Mouse (Mus musculus) embryonic facial prominence, embryonic 10.5 days (tissue): ENCODE measurements at regions not wholly inside any gene's neighbourhood (a gene's known extent, or its start where the extent isn't known, plus 50 kb on each side); places are given as distances from the start of the nearest gene placed in this dataset.
A peak's percentile ranks its signal among the peaks of the same experiment; 100 is the strongest.

ENCODE experiments used
- DNase-seq: peaks from one replicate; pipeline ENCODE4 v3.0.0-alpha.2; 2017; ENCODE audit warnings: low spot score
- H3K27ac ChIP-seq: fragments of 300-500 bp; sonication (generic); replicated peaks from 2 replicates; pipeline ENCODE4 v1.5.1; 2016; ENCODE audit warnings: mild to moderate bottlenecking
- H3K27me3 ChIP-seq: fragments of 300-500 bp; sonication (generic); replicated peaks from 2 replicates; pipeline ENCODE4 v1.6.1; 2016; ENCODE audit warnings: low read depth, mild to moderate bottlenecking; ENCODE audit not compliant: poor library complexity, severe bottlenecking
- H3K36me3 ChIP-seq: fragments of 300-500 bp; sonication (generic); replicated peaks from 2 replicates; pipeline ENCODE4 v1.6.1; 2016; ENCODE audit warnings: mild to moderate bottlenecking, moderate library complexity
- H3K4me1 ChIP-seq: fragments of 300-500 bp; sonication (generic); 2 replicates; pipeline ENCODE4 v1.6.1; 2016
- H3K4me3 ChIP-seq: fragments of 300-500 bp; sonication (generic); 2 replicates; pipeline ENCODE4 v1.5.1; 2016; ENCODE audit warnings: mild to moderate bottlenecking, moderate library complexity
- H3K9me3 ChIP-seq: fragments of 300-500 bp; sonication (generic); 2 replicates; pipeline ENCODE4 v1.6.1; 2016; ENCODE audit warnings: mild to moderate bottlenecking
- WGBS: fragments of 180-500 bp; shearing (Covaris S2); methylation state at CpG from one replicate; pipeline ENCODE4 v1.1.7; 2016; 5-methylcytosine and 5-hydroxymethylcytosine counted together

DNA sequence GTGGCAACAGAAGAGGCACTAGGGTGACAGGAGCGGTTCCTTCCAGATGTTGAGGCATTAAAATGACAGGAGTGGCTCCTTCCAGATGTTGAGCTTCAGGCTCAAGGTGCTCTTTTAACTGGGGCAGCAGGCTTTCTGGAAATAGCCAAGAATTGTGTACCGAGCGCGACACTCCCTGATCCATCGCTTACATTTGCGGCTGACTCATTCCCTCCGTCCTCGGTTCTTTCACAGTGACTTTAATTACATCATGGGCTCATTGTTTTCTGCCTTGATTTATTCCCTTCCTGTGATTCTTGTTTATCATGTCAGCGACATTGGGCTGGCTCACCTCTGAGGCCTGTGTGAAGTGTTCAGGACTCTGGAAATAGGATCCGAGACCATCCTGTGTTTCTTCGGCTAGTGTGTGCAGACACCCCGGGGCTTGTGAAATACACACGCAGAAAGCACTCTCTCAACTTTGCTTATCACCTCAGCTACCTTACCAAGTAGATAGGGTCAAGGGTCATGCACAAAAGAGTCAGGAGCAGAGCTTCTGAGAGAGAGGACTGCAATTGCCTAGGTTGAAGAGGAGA lies 63.1 kb upstream of the Slc35c1 start:
- Histone ChIP-seq H3K9me3 (no peaks in the 10 kb centered on the region), H3K27ac (no peak overlapping the region), H3K36me3 (no peaks in the 10 kb centered on the region), H3K27me3 (0 out of 2 replicates have a peak, but pooled peaks cover 5% of the 10 kb centered on the region), H3K4me1 (peaks cover 3% of the 10 kb centered on the region), H3K4me3 (no peak overlapping the region)
- peak; percentile 6 for DNase-seq
- WGBS = 90% methylated on average over 13 of the region's 13 CpGs

DNA sequence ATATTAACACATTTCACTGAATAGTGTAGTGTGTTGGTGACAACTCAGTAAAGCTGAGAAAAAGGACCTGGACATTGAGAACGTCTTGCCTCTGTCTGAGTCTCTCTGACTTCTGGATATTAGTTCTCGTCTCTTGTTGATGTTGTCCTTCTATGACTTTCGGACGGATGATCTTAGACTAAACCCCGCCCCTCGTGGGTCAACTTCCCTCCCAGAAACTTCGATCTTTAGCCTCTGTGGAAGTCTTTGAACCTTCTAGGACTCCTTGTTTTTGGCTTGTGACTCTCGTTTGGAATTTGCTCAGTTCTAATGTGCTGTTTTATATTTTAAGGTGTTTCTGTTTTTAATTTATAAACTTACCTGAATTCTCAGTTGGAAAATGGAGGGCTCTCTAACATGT lies 61.2 kb upstream of the Slc35c1 start:
- Histone ChIP-seq H3K4me1 (no peaks in the 10 kb centered on the region), H3K4me3 (no peak overlapping the region), H3K27me3 (0 out of 2 replicates have a peak, but pooled peaks cover 3% of the 10 kb centered on the region), H3K36me3 (no peaks in the 10 kb centered on the region), H3K27ac (no peak overlapping the region), H3K9me3 (no peaks in the 10 kb centered on the region)
- DNase-seq = no peak
- WGBS = 82% methylated on average over 8 of the region's 8 CpGs

DNA sequence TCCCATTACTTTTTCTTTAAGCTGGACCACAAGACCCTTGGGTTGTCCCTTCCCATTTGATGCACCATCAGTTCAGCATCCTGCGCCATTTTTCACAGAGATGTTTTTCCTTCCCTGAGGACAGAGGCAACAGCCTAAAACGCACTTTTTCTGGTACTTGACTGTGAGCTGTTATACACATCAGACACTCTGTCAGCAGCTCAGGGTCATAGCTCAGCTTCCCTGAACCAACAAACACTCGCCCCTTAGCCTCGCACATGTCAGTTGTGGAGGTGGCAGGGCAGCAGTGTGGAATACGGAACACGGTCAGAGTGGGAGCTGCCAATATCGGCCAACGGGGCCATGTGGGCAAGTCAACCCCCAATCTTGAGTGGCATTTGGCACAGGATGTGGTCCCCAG lies 59.1 kb upstream of the Slc35c1 start:
- no peak overlapping the region for H3K27ac ChIP-seq
- no peaks in the 10 kb centered on the region for H3K36me3 ChIP-seq
- no peaks in the 10 kb centered on the region for H3K27me3 ChIP-seq
- H3K9me3 ChIP-seq = no peaks in the 10 kb centered on the region
- WGBS = 83% methylated on average over 8 of the region's 8 CpGs
- peak; percentile 6 for DNase-seq
- no peak overlapping the region for H3K4me3 ChIP-seq
- H3K4me1 ChIP-seq = no peaks in the 10 kb centered on the region

DNA sequence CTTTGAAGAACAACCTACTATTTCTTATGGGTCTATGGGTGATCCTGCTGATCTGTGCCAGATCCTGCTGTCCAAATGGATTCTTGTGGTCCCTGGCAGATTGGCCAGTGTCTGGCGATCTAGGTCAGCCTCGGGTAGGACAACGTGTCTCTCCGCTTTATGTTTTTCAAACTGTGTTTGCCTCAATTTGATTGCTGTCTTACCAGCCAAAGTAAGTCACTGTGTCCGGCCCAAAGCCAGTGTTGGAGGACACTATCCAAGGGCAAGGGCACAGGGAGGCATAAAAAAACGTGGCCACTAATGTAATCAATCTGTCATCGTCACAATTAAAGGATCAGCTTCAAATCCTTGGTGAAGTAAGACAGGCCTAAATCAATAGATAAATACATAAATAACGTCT lies 58.6 kb upstream of the Slc35c1 start:
- Histone ChIP-seq H3K27me3 (no peaks in the 10 kb centered on the region), H3K4me3 (no peak overlapping the region), H3K4me1 (no peaks in the 10 kb centered on the region), H3K27ac (no peak overlapping the region), H3K36me3 (no peaks in the 10 kb centered on the region), H3K9me3 (no peaks in the 10 kb centered on the region)
- DNase-seq = peak; percentile 2
- WGBS = 83% methylated on average over 8 of the region's 8 CpGs

DNA sequence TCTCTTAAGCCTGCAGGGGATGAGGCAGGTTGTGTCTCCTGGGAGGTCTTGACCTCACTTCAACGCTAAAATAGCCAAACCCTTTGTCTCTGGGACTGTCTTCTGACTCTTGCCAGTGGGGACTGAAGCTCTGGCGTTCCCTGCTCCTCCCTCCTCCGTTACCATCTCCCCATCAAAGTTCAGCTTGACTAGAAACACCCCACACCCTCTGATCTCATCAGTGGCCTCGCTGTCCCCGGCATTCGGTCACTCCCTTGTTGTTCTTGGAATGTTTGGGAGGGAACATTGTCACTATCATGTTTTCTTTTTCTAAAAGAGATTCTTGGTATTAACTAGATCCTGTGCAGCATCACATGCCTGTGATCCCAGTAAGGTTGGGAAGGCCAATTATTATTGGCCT lies 54.6 kb upstream of the Slc35c1 start:
- Histone ChIP-seq H3K27me3 (no peaks in the 10 kb centered on the region), H3K4me3 (no peak overlapping the region), H3K27ac (no peak overlapping the region), H3K9me3 (no peaks in the 10 kb centered on the region), H3K4me1 (no peaks in the 10 kb centered on the region), H3K36me3 (no peaks in the 10 kb centered on the region)
- WGBS = 42% methylated on average over 6 of the region's 6 CpGs
- DNase-seq = peak; percentile 4

DNA sequence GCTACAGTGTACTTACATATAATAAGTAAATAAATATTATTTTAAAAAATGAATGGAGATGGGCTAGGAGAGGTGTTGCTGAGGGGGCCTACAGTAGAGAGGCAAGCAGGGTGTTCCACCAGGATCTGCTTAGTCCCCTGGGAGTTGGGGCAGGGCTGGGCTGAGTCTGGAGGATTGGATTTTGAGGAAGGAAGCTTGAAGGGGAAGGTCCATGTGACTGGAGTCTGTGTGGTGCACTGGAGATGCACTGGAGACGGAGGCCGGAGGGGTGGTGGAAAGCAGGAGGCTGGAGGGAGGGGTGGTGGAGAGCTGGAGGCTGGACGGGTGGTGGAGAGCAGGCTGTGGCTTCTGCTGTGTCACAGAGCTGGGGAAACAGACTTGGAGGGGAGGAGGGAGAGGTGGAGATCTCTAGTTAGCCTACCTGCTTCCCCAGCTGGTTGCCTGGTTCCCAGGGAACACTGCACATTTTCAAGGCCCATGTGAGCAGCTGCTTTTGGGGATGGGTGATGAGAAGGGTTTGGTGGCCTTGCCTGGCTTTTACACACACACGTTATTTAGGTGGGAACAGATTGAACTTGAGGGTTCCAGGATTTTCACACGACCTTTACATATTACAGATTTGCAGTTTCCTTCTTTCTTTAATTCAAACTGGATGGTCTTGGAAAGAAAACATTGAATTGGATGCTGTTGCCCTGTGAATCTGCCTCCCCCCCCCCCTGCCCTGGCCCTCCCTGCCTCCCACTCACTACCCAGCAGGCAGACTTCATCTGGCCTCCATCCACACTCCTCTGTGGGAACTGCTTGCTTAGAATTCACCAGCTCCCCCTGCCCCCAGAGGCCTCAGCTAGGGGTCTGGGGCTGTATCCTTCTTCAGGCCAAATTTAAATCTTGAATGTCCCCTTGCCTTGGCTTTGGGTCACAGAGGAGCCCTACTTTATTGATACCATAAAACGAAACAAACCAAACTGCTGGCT lies 51.7 kb upstream of the Slc35c1 start:
- H3K4me3 ChIP-seq = no peak overlapping the region
- H3K27ac ChIP-seq = no peak overlapping the region
- H3K4me1 ChIP-seq = no peaks in the 10 kb centered on the region
- H3K36me3 ChIP-seq = no peaks in the 10 kb centered on the region
- H3K9me3 ChIP-seq = no peaks in the 10 kb centered on the region
- peak; percentile 7 for DNase-seq
- WGBS = 78% methylated on average over 6 of the region's 6 CpGs
- H3K27me3 ChIP-seq = no peaks in the 10 kb centered on the region
